Mouse (Mus musculus): ENCODE data around the gene Pck1. TPM values are rescaled to one million over a fixed set of nuclear protein-coding genes. Genes with fewer than 3 reads are reported as not detected.

Pck1 gene
- total RNA-seq, 1 experiment from 2014 or later: not detected

- no peak for ATAC-seq (replicated peaks in 1 of 2; ENCODE audit: insufficient read depth in 1 of 2, low FRiP score in 2 of 2, low TSS enrichment in 1 of 2, low read depth in 1 of 2, poor library complexity in 2 of 2, severe bottlenecking in 2 of 2)
Observed at GRCm38 (mm10) chr2:173181486-173181885, 28.6 kb downstream of the Pck1 start.

- no peak for ATAC-seq (replicated peaks in 1 of 2; ENCODE audit: insufficient read depth in 1 of 2, low FRiP score in 2 of 2, low TSS enrichment in 1 of 2, low read depth in 1 of 2, poor library complexity in 2 of 2, severe bottlenecking in 2 of 2)
Observed at GRCm38 (mm10) chr2:173181901-173182300, 29.1 kb downstream of the Pck1 start.

GRCm38 (mm10) chr2:173182796-173183195 lies 29.9 kb downstream of the Pck1 start:
- ATAC-seq (replicated peaks in 1 of 2; ENCODE audit: insufficient read depth in 1 of 2, low FRiP score in 2 of 2, low TSS enrichment in 1 of 2, low read depth in 1 of 2, poor library complexity in 2 of 2, severe bottlenecking in 2 of 2): no peak

- ATAC-seq (replicated peaks in 1 of 2; ENCODE audit: insufficient read depth in 1 of 2, low FRiP score in 2 of 2, low TSS enrichment in 1 of 2, low read depth in 1 of 2, poor library complexity in 2 of 2, severe bottlenecking in 2 of 2): no peak
Observed at GRCm38 (mm10) chr2:173183311-173183710, 30.5 kb downstream of the Pck1 start.

GRCm38 (mm10) chr2:173183836-173184460 lies 31.1 kb downstream of the Pck1 start:
- peak in 1 of 2 experiments; percentile 11; a peak in 1 of 4 replicates for ATAC-seq (replicated peaks in 1 of 2; ENCODE audit: insufficient read depth in 1 of 2, low FRiP score in 2 of 2, low TSS enrichment in 1 of 2, low read depth in 1 of 2, poor library complexity in 2 of 2, severe bottlenecking in 2 of 2)

GRCm38 (mm10) chr2:173184475-173185080 lies 31.7 kb downstream of the Pck1 start:
- ATAC-seq (replicated peaks in 1 of 2; ENCODE audit: insufficient read depth in 1 of 2, low FRiP score in 2 of 2, low TSS enrichment in 1 of 2, low read depth in 1 of 2, poor library complexity in 2 of 2, severe bottlenecking in 2 of 2): no peak

- no peak for ATAC-seq (replicated peaks in 1 of 2; ENCODE audit: insufficient read depth in 1 of 2, low FRiP score in 2 of 2, low TSS enrichment in 1 of 2, low read depth in 1 of 2, poor library complexity in 2 of 2, severe bottlenecking in 2 of 2)
Observed at GRCm38 (mm10) chr2:173185282-173185681, 32.4 kb downstream of the Pck1 start.

- ATAC-seq (replicated peaks in 1 of 2; ENCODE audit: insufficient read depth in 1 of 2, low FRiP score in 2 of 2, low TSS enrichment in 1 of 2, low read depth in 1 of 2, poor library complexity in 2 of 2, severe bottlenecking in 2 of 2): peak; percentile 54 to 62; a peak in 2 of 4 replicates
Observed at GRCm38 (mm10) chr2:173186047-173186943, 33.4 kb downstream of the Pck1 start.

- ATAC-seq (replicated peaks in 1 of 2; ENCODE audit: insufficient read depth in 1 of 2, low FRiP score in 2 of 2, low TSS enrichment in 1 of 2, low read depth in 1 of 2, poor library complexity in 2 of 2, severe bottlenecking in 2 of 2): no peak
Observed at GRCm38 (mm10) chr2:173187182-173187855, 34.5 kb downstream of the Pck1 start.

GRCm38 (mm10) chr2:173194796-173195195 lies 41.9 kb downstream of the Pck1 start:
- ATAC-seq (replicated peaks in 1 of 2; ENCODE audit: insufficient read depth in 1 of 2, low FRiP score in 2 of 2, low TSS enrichment in 1 of 2, low read depth in 1 of 2, poor library complexity in 2 of 2, severe bottlenecking in 2 of 2): no peak

- no peak for ATAC-seq (replicated peaks in 1 of 2; ENCODE audit: insufficient read depth in 1 of 2, low FRiP score in 2 of 2, low TSS enrichment in 1 of 2, low read depth in 1 of 2, poor library complexity in 2 of 2, severe bottlenecking in 2 of 2)
Observed at GRCm38 (mm10) chr2:173202924-173203689, 50.3 kb downstream of the Pck1 start.

- ATAC-seq (replicated peaks in 1 of 2; ENCODE audit: insufficient read depth in 1 of 2, low FRiP score in 2 of 2, low TSS enrichment in 1 of 2, low read depth in 1 of 2, poor library complexity in 2 of 2, severe bottlenecking in 2 of 2): no peak
Observed at GRCm38 (mm10) chr2:173203726-173204125, 50.9 kb downstream of the Pck1 start.

- no peak for ATAC-seq (replicated peaks in 1 of 2; ENCODE audit: insufficient read depth in 1 of 2, low FRiP score in 2 of 2, low TSS enrichment in 1 of 2, low read depth in 1 of 2, poor library complexity in 2 of 2, severe bottlenecking in 2 of 2)
Observed at GRCm38 (mm10) chr2:173204671-173205070, 51.8 kb downstream of the Pck1 start.

- no peak for ATAC-seq (replicated peaks in 1 of 2; ENCODE audit: insufficient read depth in 1 of 2, low FRiP score in 2 of 2, low TSS enrichment in 1 of 2, low read depth in 1 of 2, poor library complexity in 2 of 2, severe bottlenecking in 2 of 2)
Observed at GRCm38 (mm10) chr2:173205563-173206099, 52.8 kb downstream of the Pck1 start.

GRCm38 (mm10) chr2:173207051-173207450 lies 54.2 kb downstream of the Pck1 start:
- no peak for ATAC-seq (replicated peaks in 1 of 2; ENCODE audit: insufficient read depth in 1 of 2, low FRiP score in 2 of 2, low TSS enrichment in 1 of 2, low read depth in 1 of 2, poor library complexity in 2 of 2, severe bottlenecking in 2 of 2)

All from hematopoietic stem cell, adult 5-6 weeks (primary cell).